Mouse (Mus musculus) heart, embryonic 16.5 days (tissue): ENCODE results near the gene Eps8. TPM values are rescaled to one million over a fixed set of nuclear protein-coding genes. Genes with fewer than 3 reads are reported as not detected.

Source experiments
- ATAC-seq: fragments of 200-750 bp; cut with Nextera tagmentation; replicated peaks from 2 replicates; pipeline ENCODE4 v1.8.0; 2017; ENCODE audit warnings: moderate number of reproducible peaks; ENCODE audit not compliant: insufficient read depth, low FRiP score; ENCODE audit errors: extremely low read depth
- H3K27ac ChIP-seq: fragments of 300-500 bp; sonication (generic); 2 replicates; pipeline ENCODE4 v1.5.1; 2014; ENCODE audit warnings: mild to moderate bottlenecking, low read length, control low read depth, moderate library complexity
- H3K27me3 ChIP-seq: fragments of 300-500 bp; sonication (generic); 2 replicates; pipeline ENCODE4 v1.6.1; 2014; ENCODE audit warnings: low read length, mixed read lengths; ENCODE audit not compliant: control insufficient read depth, insufficient read depth
- H3K36me3 ChIP-seq: fragments of 300-500 bp; sonication (generic); 2 replicates; pipeline ENCODE4 v1.6.1; 2014; ENCODE audit not compliant: control insufficient read depth, insufficient read depth
- H3K4me1 ChIP-seq: fragments of 300-500 bp; sonication (generic); 2 replicates; pipeline ENCODE4 v1.6.1; 2014; ENCODE audit warnings: low read length, mixed read lengths; ENCODE audit not compliant: control insufficient read depth, insufficient read depth
- H3K4me2 ChIP-seq: fragments of 300-500 bp; sonication (generic); 2 replicates; pipeline ENCODE4 v1.6.1; 2014; ENCODE audit warnings: low read depth, mild to moderate bottlenecking, control low read depth, low read length
- H3K4me3 ChIP-seq: fragments of 300-500 bp; sonication (generic); 2 replicates; pipeline ENCODE4 v1.5.1; 2014; ENCODE audit warnings: mild to moderate bottlenecking, control low read depth, low read length
- H3K9ac ChIP-seq: fragments of 300-500 bp; sonication (generic); 2 replicates; pipeline ENCODE4 v1.6.1; 2014; ENCODE audit warnings: low read length, control low read depth
- H3K9me3 ChIP-seq: fragments of 300-500 bp; sonication (generic); replicated peaks from 2 replicates; pipeline ENCODE4 v1.6.1; 2016; ENCODE audit warnings: low read length; ENCODE audit not compliant: control insufficient read depth
- WGBS: fragments of 180-500 bp; shearing (Covaris S2); extraction: QIAGEN DNeasy Blood & Tissue Kit; methylation state at CpG from one replicate; pipeline ENCODE4 v1.1.7; 2014; 5-methylcytosine and 5-hydroxymethylcytosine counted together
- polyA plus RNA-seq: library from polyadenylated mRNA; unstranded; fragments of >200 nt; fragmentation: Nextera tagmentation; extraction: Ambion mirVana; gene quantifications from 2 replicates; pipeline ENCODE4 v1.2.1, GENCODE M21; 2015

Gene Eps8
- polyA plus RNA-seq, 1 experiment from 2014 or later, result 36.7 TPM

DNA sequence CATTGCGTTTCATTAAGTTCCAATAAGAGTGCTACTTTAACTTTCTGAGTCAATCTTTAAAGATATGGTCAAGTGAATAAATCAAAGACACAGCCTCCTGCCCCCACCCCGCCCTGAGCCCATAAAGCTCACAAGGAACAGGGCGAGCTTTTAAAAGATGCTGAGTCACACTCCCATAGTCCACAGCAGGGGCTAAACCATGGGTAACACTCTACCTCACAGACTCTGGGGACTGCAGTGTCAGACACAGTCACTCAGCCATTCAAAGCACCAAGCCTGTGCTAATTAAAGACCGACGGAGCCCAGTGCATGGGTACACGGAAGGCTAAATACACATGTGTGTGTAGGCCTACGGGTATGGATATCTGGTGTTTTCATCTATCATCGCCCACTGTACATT lies 151.2 kb downstream of the Eps8 start:
- Histone ChIP-seq H3K9ac (no peak overlapping the region), H3K27me3 (no peaks in the 10 kb centered on the region), H3K27ac (no peak overlapping the region), H3K4me2 (no peak overlapping the region), H3K4me1 (no peaks in the 10 kb centered on the region), H3K36me3 (peaks cover 13% of the 10 kb centered on the region; the same call in 1 of the 2 replicates), H3K9me3 (no peaks in the 10 kb centered on the region; the same call in 1 of the 2 replicates), H3K4me3 (no peak overlapping the region)
- WGBS, result 86% methylated on average over 8 of the region's 8 CpGs
- ATAC-seq, result no peak

- H3K27ac ChIP-seq, result no peak overlapping the region
- H3K4me2 ChIP-seq, result no peak overlapping the region
- no peaks in the 10 kb centered on the region for H3K4me1 ChIP-seq
- H3K9ac ChIP-seq, result no peak overlapping the region
- H3K4me3 ChIP-seq, result no peak overlapping the region
- no peaks in the 10 kb centered on the region for H3K27me3 ChIP-seq
- 82% methylated on average over 7 of the region's 7 CpGs for WGBS
- peaks cover 9% of the 10 kb centered on the region; the same call in 1 of the 2 replicates for H3K36me3 ChIP-seq
- no peaks in the 10 kb centered on the region; the same call in 1 of the 2 replicates for H3K9me3 ChIP-seq
- no peak for ATAC-seq
Observed at GRCm38 (mm10) chr6:137503009-137503408, 151.7 kb downstream of the Eps8 start.

DNA sequence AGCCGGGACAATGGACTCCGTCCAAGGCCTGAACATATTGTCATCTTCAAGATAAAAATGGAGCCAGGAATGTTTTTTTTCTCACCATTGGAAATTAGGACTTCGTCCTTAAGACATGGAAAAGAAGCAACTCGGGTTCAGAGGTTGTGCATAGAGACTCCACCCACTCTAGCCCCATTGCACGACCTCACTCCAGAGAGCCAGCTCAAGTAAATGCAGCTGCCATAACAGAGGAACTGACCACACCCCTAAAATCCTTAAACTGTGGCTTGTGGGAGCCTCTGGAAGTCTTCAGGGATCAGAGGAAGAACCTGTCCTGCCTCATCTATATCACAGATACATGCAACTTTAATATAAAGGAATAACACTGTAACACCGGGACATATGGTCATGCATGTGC lies 155.9 kb downstream of the Eps8 start:
- WGBS, result 64% methylated on average over 6 of the region's 6 CpGs

GRCm38 (mm10) chr6:137497208-137497835 lies 157.4 kb downstream of the Eps8 start:
- Histone ChIP-seq H3K4me1 (no peaks in the 10 kb centered on the region; the same call in 1 of the 2 replicates), H3K9me3 (no peaks in the 10 kb centered on the region), H3K27ac (no peak overlapping the region), H3K4me2 (no peak overlapping the region), H3K36me3 (peaks cover 4% of the 10 kb centered on the region; the same call in 1 of the 2 replicates), H3K4me3 (no peak overlapping the region), H3K9ac (no peak overlapping the region), H3K27me3 (no peaks in the 10 kb centered on the region)
- 73% methylated on average over 8 of the region's 8 CpGs for WGBS
- ATAC-seq, result no peak

More for the DNA sequence above, 155.9 kb downstream of the Eps8 start:
- no peaks in the 10 kb centered on the region for H3K9me3 ChIP-seq
- H3K9ac ChIP-seq, result no peak overlapping the region
- H3K27ac ChIP-seq, result no peak overlapping the region
- H3K36me3 ChIP-seq, result peaks cover 4% of the 10 kb centered on the region; the same call in 1 of the 2 replicates
- H3K4me2 ChIP-seq, result no peak overlapping the region
- no peaks in the 10 kb centered on the region; the same call in 1 of the 2 replicates for H3K4me1 ChIP-seq
- no peak overlapping the region for H3K4me3 ChIP-seq
- no peaks in the 10 kb centered on the region for H3K27me3 ChIP-seq
- ATAC-seq, result no peak

DNA sequence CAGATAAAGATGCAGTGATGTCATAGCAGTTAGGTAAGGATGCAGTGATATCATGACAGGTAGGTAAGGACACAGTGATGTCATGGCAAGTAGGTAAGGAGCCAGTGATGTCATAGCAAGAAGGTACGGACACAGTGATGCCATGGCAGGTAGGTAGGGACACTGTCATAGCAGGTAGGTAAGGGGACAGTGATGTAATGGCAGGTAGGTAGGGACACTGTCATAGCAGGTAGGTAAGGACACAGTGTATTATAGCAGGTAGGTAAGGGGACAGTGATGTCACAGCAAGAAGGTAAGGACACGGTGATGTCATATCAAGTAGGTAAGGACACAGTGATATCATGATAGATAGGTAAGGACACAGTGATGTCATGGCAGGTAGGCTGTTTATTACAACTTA lies 158.1 kb downstream of the Eps8 start:
- no peak overlapping the region for H3K27ac ChIP-seq
- WGBS, result 97% methylated on average over 2 of the region's 2 CpGs
- H3K4me2 ChIP-seq, result no peak overlapping the region
- no peaks in the 10 kb centered on the region for H3K9me3 ChIP-seq
- peaks cover 4% of the 10 kb centered on the region; the same call in 1 of the 2 replicates for H3K36me3 ChIP-seq
- no peak overlapping the region for H3K9ac ChIP-seq
- no peaks in the 10 kb centered on the region; the same call in 1 of the 2 replicates for H3K4me1 ChIP-seq
- no peaks in the 10 kb centered on the region for H3K27me3 ChIP-seq
- ATAC-seq, result no peak
- no peak overlapping the region for H3K4me3 ChIP-seq

GRCm38 (mm10) chr6:137495233-137495632 lies 159.4 kb downstream of the Eps8 start:
- H3K4me1 ChIP-seq, result no peaks in the 10 kb centered on the region; the same call in 1 of the 2 replicates
- H3K9ac ChIP-seq, result no peak overlapping the region
- no peaks in the 10 kb centered on the region for H3K27me3 ChIP-seq
- ATAC-seq, result no peak
- no peak overlapping the region for H3K27ac ChIP-seq
- H3K4me3 ChIP-seq, result no peak overlapping the region
- WGBS, result 68% methylated on average over 6 of the region's 6 CpGs
- no peak overlapping the region for H3K4me2 ChIP-seq
- H3K36me3 ChIP-seq, result peaks cover 4% of the 10 kb centered on the region; the same call in 1 of the 2 replicates
- H3K9me3 ChIP-seq, result no peaks in the 10 kb centered on the region

DNA sequence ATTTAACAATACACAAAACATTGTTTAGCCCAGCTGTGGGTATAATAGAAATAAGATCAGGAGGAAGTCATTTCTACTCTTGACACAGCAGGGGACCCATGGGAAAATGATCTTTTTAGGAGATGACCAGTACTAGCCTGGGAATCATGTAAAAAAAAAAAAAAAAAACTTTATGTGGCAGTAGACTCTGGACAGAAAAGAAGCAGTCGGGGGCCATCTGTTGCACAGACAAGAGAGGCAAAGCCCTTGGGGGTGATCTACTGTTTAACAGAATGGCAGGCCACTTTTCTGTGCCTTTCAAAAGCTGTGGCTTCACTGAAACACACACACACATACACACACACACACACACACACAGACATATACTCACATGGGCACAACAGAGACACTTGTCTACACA lies 159.9 kb downstream of the Eps8 start:
- no peak overlapping the region for H3K9ac ChIP-seq
- WGBS, result 71% methylated on average over 1 of the region's 1 CpGs
- no peak overlapping the region for H3K27ac ChIP-seq
- peaks cover 4% of the 10 kb centered on the region; the same call in 1 of the 2 replicates for H3K36me3 ChIP-seq
- H3K4me3 ChIP-seq, result no peak overlapping the region
- H3K4me2 ChIP-seq, result no peak overlapping the region
- no peaks in the 10 kb centered on the region for H3K27me3 ChIP-seq
- no peaks in the 10 kb centered on the region; the same call in 1 of the 2 replicates for H3K4me1 ChIP-seq
- H3K9me3 ChIP-seq, result no peaks in the 10 kb centered on the region
- ATAC-seq, result no peak

DNA sequence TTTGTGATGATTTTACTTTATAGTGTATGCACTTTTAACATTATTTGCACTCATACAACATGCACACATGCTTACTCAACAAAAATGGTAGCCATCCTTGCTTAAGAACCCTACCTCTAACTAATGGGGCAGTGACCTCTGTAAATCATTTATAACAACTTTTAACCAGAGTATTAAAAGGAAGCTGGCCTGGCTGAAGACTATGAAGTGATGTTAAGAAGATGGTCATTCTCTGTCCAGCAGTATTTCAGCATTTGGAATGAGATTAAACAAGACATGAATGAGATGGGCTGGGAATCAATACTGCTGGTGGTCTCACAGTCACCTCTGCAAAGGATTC lies 160.6 kb downstream of the Eps8 start:
- no peaks in the 10 kb centered on the region for H3K9me3 ChIP-seq
- H3K27ac ChIP-seq, result no peak overlapping the region
- no peak overlapping the region for H3K4me3 ChIP-seq
- H3K4me2 ChIP-seq, result no peak overlapping the region
- H3K9ac ChIP-seq, result no peak overlapping the region
- H3K4me1 ChIP-seq, result no peaks in the 10 kb centered on the region; the same call in 1 of the 2 replicates
- no peak for ATAC-seq
- H3K27me3 ChIP-seq, result no peaks in the 10 kb centered on the region
- peaks cover 4% of the 10 kb centered on the region; the same call in 1 of the 2 replicates for H3K36me3 ChIP-seq

DNA sequence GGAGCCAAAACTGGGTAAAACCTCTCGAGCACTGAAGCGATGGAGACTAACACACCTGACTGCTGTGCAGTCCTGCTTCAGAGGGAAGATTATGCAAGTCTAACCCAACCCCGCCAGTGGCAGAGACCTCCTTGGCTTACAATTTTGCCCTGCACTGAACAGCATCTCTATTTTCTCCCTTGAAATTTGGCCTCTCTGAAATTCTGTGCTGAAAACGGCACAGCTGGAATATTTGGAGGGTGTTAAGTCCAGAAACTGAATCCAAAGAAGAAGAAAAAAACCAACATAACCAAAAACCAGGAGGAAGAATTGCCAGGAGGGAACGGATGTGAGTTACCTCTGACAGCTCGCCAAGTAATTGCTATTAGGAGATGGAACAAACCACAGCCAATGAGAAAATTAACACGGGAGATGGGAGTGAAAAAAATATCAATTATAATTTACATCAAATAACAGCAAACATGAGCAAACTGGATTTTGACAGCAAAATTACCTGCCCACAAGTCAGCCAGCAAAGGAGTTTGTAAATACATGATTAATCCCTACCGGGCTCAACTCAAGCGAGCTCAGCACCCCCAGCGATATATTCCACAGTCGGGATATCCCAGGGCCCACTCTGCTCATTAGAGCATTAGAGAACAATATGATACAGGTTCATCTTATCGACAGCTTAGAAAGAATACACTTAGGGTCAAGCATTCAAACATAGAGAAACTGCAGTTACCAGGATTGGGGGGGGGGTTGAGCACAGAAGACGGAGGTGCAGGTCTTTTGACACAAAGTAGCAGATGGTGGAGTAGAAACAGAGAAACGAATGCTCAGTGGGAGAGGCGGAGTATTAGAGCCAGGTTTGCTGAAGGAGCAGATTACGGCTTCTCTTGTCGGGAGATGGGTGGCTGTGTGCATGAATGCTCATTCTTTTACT lies 161.2 kb downstream of the Eps8 start:
- no peaks in the 10 kb centered on the region for H3K9me3 ChIP-seq
- no peak for ATAC-seq
- 86% methylated on average over 17 of the region's 17 CpGs for WGBS

More for the DNA sequence above, 161.2 kb downstream of the Eps8 start:
- Histone ChIP-seq H3K4me2 (no peak overlapping the region), H3K27ac (no peak overlapping the region), H3K4me3 (no peak overlapping the region), H3K4me1 (no peaks in the 10 kb centered on the region; the same call in 1 of the 2 replicates), H3K9ac (no peak overlapping the region), H3K27me3 (no peaks in the 10 kb centered on the region), H3K36me3 (peaks cover 4% of the 10 kb centered on the region; the same call in 1 of the 2 replicates)
